Mouse (Mus musculus) MEL (cell line): Measurements from ENCODE around the gene Msx1. TPM values are rescaled to one million over a fixed set of nuclear protein-coding genes. Genes with fewer than 3 reads are reported as not detected.

Experiments
- DNase-seq: peaks from one replicate; pipeline ENCODE4 v3.0.0; 2011; ENCODE audit warnings: low read depth, low spot score
- H3K27ac ChIP-seq: 2 replicates; pipeline ENCODE4 v1.5.1; 2012; ENCODE audit warnings: low read depth, mild to moderate bottlenecking, control low read depth, low read length, moderate library complexity; ENCODE audit not compliant: control insufficient read depth
- H3K27me3 ChIP-seq, 2 experiments: fragments of 150-350 bp in 1 of 2; sonication (generic) in 1 of 2; 2 replicates each; pipeline ENCODE4 v1.6.1; 2012; ENCODE audit warnings: low read length in 2 of 2, mild to moderate bottlenecking in 2 of 2, improper control_type of control experiment in 1 of 2, moderate library complexity in 1 of 2; ENCODE audit not compliant: insufficient read depth in 2 of 2, control insufficient read depth in 1 of 2
- H3K36me3 ChIP-seq, 2 experiments: 2 replicates each; pipeline ENCODE4 v1.6.1; 2012 to 2014; ENCODE audit warnings: low read length in 2 of 2, improper control_type of control experiment in 1 of 2, inconsistent platforms in 1 of 2, mild to moderate bottlenecking in 1 of 2; ENCODE audit not compliant: insufficient read depth in 2 of 2, control insufficient read depth in 1 of 2
- H3K4me1 ChIP-seq, 2 experiments: fragments of 150-350 bp in 1 of 2; sonication (generic) in 1 of 2; 2 replicates each; pipeline ENCODE4 v1.6.1; 2012; ENCODE audit warnings: low read length in 2 of 2, improper control_type of control experiment in 1 of 2, mild to moderate bottlenecking in 1 of 2; ENCODE audit not compliant: insufficient read depth in 2 of 2, control insufficient read depth in 1 of 2
- H3K4me3 ChIP-seq, 2 experiments: fragments of 150-350 bp in 1 of 2; sonication (generic) in 1 of 2; 2 replicates each; pipeline ENCODE4 v1.5.1; 2012; ENCODE audit warnings: low read depth in 2 of 2, low read length in 2 of 2, mild to moderate bottlenecking in 2 of 2, moderate library complexity in 2 of 2, control low read depth in 1 of 2, improper control_type of control experiment in 1 of 2; ENCODE audit not compliant: control insufficient read depth in 1 of 2, insufficient read depth in 1 of 2
- H3K79me2 ChIP-seq: 2 replicates; pipeline ENCODE4 v1.6.1; 2012; ENCODE audit warnings: mild to moderate bottlenecking, low read length, moderate library complexity; ENCODE audit not compliant: control insufficient read depth, poor library complexity, insufficient read depth
- H3K9ac ChIP-seq: 2 replicates; pipeline ENCODE4 v1.6.1; 2012; ENCODE audit warnings: low read depth, mild to moderate bottlenecking, control low read depth, low read length, moderate library complexity; ENCODE audit not compliant: control insufficient read depth, poor library complexity, severe bottlenecking
- H3K9me3 ChIP-seq: fragments of 150-350 bp; sonication (generic); replicated peaks from 2 replicates; pipeline ENCODE4 v1.6.1; 2012; ENCODE audit warnings: mild to moderate bottlenecking, low read length, improper control_type of control experiment, moderate library complexity; ENCODE audit not compliant: insufficient read depth
- CHD2 ChIP-seq: IDR thresholded peaks from 2 replicates; pipeline ENCODE4 v1.6.1; 2011; ENCODE audit warnings: low read length, improper control_type of control experiment
- ELF1 ChIP-seq: IDR thresholded peaks from 2 replicates; pipeline ENCODE4 v1.6.1; 2014; ENCODE audit warnings: low read depth, mild to moderate bottlenecking, inconsistent platforms, low read length, improper control_type of control experiment, moderate library complexity
- GATA1 ChIP-seq: IDR thresholded peaks from 2 replicates; pipeline ENCODE4 v1.6.1; 2011; ENCODE audit warnings: low read depth, low read length, improper control_type of control experiment
- JUND ChIP-seq: IDR thresholded peaks from 2 replicates; pipeline ENCODE4 v1.6.1; 2011; ENCODE audit warnings: low read depth, mild to moderate bottlenecking, improper control_type of control experiment, low read length
- KAT2A ChIP-seq: conservative IDR thresholded peaks from 2 replicates; pipeline ENCODE4 v1.6.1; 2012; ENCODE audit warnings: low read depth, low read length, improper control_type of control experiment, inconsistent platforms
- MAFK ChIP-seq: IDR thresholded peaks from 2 replicates; pipeline ENCODE4 v1.6.1; 2011; ENCODE audit warnings: low read depth, mild to moderate bottlenecking, low read length, improper control_type of control experiment, borderline replicate concordance
- MAX ChIP-seq: IDR thresholded peaks from 2 replicates; pipeline ENCODE4 v1.6.1; 2011; ENCODE audit warnings: low read length, improper control_type of control experiment
- MEF2A ChIP-seq: IDR thresholded peaks from 2 replicates; pipeline ENCODE4 v1.6.1; 2014; ENCODE audit warnings: low read depth, mild to moderate bottlenecking, inconsistent platforms, low read length, improper control_type of control experiment; ENCODE audit not compliant: poor library complexity, insufficient replicate concordance, severe bottlenecking; ENCODE audit errors: extremely low read depth
- MXI1 ChIP-seq: IDR thresholded peaks from 2 replicates; pipeline ENCODE4 v1.6.1; 2011; ENCODE audit warnings: mild to moderate bottlenecking, low read depth, low read length, improper control_type of control experiment
- MYB ChIP-seq: IDR thresholded peaks from 2 replicates; pipeline ENCODE4 v1.6.1; 2011; ENCODE audit warnings: mild to moderate bottlenecking, low read depth, low read length, improper control_type of control experiment
- MYC ChIP-seq: IDR thresholded peaks from 2 replicates; pipeline ENCODE4 v1.6.1; 2011; ENCODE audit warnings: low read depth, mild to moderate bottlenecking, low read length, improper control_type of control experiment, moderate library complexity
- POLR2AphosphoS5 ChIP-seq: IDR thresholded peaks from 2 replicates; pipeline ENCODE4 v1.6.1; 2012; ENCODE audit warnings: low read depth, borderline replicate concordance, mild to moderate bottlenecking, inconsistent platforms, low read length, moderate library complexity, mixed read lengths
- RAD21 ChIP-seq: IDR thresholded peaks from 2 replicates; pipeline ENCODE4 v1.6.1; 2011; ENCODE audit warnings: mild to moderate bottlenecking, low read depth, low read length, improper control_type of control experiment
- RCOR1 ChIP-seq: IDR thresholded peaks from 2 replicates; pipeline ENCODE4 v1.6.1; 2012; ENCODE audit warnings: low read depth, mild to moderate bottlenecking, inconsistent platforms, low read length, improper control_type of control experiment
- SIN3A ChIP-seq: IDR thresholded peaks from 2 replicates; pipeline ENCODE4 v1.6.1; 2012; ENCODE audit warnings: low read length, improper control_type of control experiment, inconsistent platforms
- TAL1 ChIP-seq: IDR thresholded peaks from 2 replicates; pipeline ENCODE4 v1.6.1; 2012; ENCODE audit warnings: mild to moderate bottlenecking, inconsistent platforms, low read length, moderate library complexity, mixed read lengths
- UBTF ChIP-seq: IDR thresholded peaks from 2 replicates; pipeline ENCODE4 v1.6.1; 2012; ENCODE audit warnings: low read depth, mild to moderate bottlenecking, inconsistent platforms, low read length, improper control_type of control experiment, moderate library complexity, borderline replicate concordance; ENCODE audit not compliant: insufficient read depth
- USF1 ChIP-seq: IDR thresholded peaks from 2 replicates; pipeline ENCODE4 v1.6.1; 2014; ENCODE audit warnings: low read depth, mild to moderate bottlenecking, inconsistent platforms, low read length, improper control_type of control experiment, moderate library complexity
- USF2 ChIP-seq, 2 experiments: IDR thresholded peaks; 2 replicates each; pipeline ENCODE4 v1.6.1; 2011 to 2012; ENCODE audit warnings: improper control_type of control experiment in 2 of 2, low read length in 2 of 2, borderline replicate concordance in 1 of 2, inconsistent platforms in 1 of 2, low read depth in 1 of 2, mild to moderate bottlenecking in 1 of 2; ENCODE audit not compliant: insufficient read depth in 1 of 2
- ZC3H11A ChIP-seq: IDR thresholded peaks from 2 replicates; pipeline ENCODE4 v1.6.1; 2012; ENCODE audit warnings: low read depth, mild to moderate bottlenecking, inconsistent platforms, low read length, improper control_type of control experiment
- ZKSCAN1 ChIP-seq: IDR thresholded peaks from 2 replicates; pipeline ENCODE4 v1.6.1; 2012; ENCODE audit warnings: low read depth, mild to moderate bottlenecking, inconsistent platforms, low read length, improper control_type of control experiment, moderate library complexity
- polyA plus RNA-seq, 2 experiments: library from polyadenylated mRNA; stranded (reverse) in 1 of 2; unstranded in 1 of 2; fragments of >175 nt in 1 of 2; fragments of >200 nt in 1 of 2; gene quantifications; 2 replicates each; pipeline versions ENCODE4 v1.2.1 to v1.2.4; 2012; ENCODE audit warnings: low replicate concordance in 2 of 2, low read depth in 1 of 2; ENCODE audit not compliant: insufficient read length in 2 of 2, insufficient read depth in 1 of 2, missing spikeins in 1 of 2
- total RNA-seq: library from RNA; depleted of rRNA; stranded (reverse); fragments of 300-350 nt; gene quantifications from 2 replicates; pipeline ENCODE4 v1.2.3, GENCODE M21; 2012

Msx1 gene
- total and polyA plus RNA-seq, 3 experiments = not detected

DNA sequence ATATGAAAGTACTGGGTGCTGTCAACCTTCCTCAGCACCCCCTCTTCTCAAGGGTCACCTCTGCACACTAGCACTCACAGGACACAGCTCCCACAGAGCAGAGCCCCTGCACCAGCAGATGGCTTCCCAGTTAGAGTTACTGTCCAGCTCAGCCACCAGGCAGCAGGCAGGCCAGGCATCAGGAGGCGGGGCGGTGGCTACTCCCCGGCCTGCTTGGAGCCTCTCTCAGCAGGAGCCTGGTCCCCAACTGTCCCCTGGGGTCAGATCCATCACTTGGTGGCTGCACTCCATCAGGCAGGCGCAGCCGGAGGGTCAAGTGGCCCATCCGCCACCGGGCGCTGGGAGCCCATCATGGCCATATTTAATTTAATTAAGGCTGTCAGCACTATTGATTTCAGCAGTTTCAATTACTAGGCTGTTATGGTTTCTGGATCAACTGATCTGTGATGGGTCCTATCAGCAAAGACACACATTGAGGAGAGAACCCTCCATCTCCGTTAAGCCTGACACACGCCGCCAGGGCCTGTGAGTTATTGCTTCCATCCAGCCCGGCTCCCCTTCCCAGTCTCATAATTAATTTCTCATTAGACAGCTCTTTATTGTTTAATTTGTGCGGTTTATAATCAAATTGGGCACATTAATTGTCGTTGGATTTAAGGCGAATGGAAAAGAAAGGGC is 27.1 kb upstream of the Msx1 start:
- Histone ChIP-seq H3K4me1 (no peaks in the 10 kb centered on the region), H3K36me3 (no peaks in the 10 kb centered on the region), H3K9ac (no peak overlapping the region), H3K4me3 (no peak overlapping the region), H3K27ac (no peak overlapping the region), H3K9me3 (no peaks in the 10 kb centered on the region), H3K79me2 (no peaks in the 10 kb centered on the region), H3K27me3 (no peaks in the 10 kb centered on the region)
- TF ChIP-seq UBTF = no peak
- TF ChIP-seq ELF1 = no peak
- no peak for TF ChIP-seq MAX
- TF ChIP-seq MYB = no peak
- no peak for TF ChIP-seq MXI1
- no peak for DNase-seq

DNA sequence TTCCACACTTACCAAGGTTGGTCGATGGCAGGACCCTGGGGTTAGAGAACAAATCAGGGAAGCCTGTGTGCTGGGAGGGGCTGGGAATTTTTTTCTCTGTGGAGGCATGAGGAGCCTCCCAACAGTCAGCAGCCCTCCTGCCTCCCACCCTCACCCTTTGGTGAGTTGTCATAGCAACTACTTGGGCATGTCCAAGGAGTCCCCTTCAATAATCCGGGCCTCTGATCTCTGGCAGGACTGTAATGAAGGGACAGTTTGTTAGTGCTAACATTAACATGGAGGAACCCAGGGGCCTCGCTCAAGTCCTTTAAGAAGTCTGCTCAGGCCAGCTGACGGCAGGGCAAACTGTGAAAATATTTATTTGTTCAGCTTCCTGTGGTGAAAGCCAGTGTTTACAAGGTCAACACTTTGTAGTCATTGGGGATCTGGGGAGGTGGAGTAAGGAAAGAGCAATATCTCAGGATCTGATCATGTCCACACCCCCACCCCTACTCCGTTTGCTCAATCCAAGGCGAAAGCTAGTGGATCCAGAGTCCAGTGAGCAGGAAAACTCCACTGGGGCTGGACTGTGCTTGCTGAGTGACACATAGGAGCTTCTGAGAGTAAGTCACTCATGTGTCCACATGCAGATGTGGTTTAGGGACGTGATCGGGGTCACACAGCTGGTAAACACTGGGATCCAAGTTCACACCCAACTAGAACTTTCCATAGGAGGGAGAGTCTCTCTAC is 24.8 kb upstream of the Msx1 start:
- Histone ChIP-seq H3K27me3 (no peaks in the 10 kb centered on the region), H3K9me3 (no peaks in the 10 kb centered on the region), H3K27ac (no peak overlapping the region), H3K4me3 (no peak overlapping the region), H3K4me1 (no peaks in the 10 kb centered on the region), H3K9ac (no peak overlapping the region), H3K36me3 (no peaks in the 10 kb centered on the region), H3K79me2 (no peaks in the 10 kb centered on the region)
- no peak for DNase-seq
- TF ChIP-seq POLR2AphosphoS5 = no peak
- no peak for TF ChIP-seq MAFK
- TF ChIP-seq JUND = no peak
- no peak for TF ChIP-seq USF2 (IDR thresholded peaks at IDR 0.05; ENCODE audit: borderline replicate concordance in 1 of 2, insufficient read depth in 1 of 2, low read depth in 1 of 2, low read length in 2 of 2)
- no peak for TF ChIP-seq ZC3H11A
- no peak for TF ChIP-seq GATA1
- no peak for TF ChIP-seq MEF2A
- TF ChIP-seq MYC = no peak
- no peak for TF ChIP-seq KAT2A
- TF ChIP-seq TAL1 = no peak
- TF ChIP-seq RCOR1 = no peak
- no peak for TF ChIP-seq SIN3A
- TF ChIP-seq ZKSCAN1 = no peak
- no peak for TF ChIP-seq CHD2
- no peak for TF ChIP-seq RAD21
- no peak for TF ChIP-seq ELF1
- TF ChIP-seq USF1 = no peak
